Mouse (Mus musculus) embryonic facial prominence, embryonic 10.5 days (tissue): ENCODE data around the gene Rgr. TPM values are rescaled to one million over a fixed set of nuclear protein-coding genes. Genes with fewer than 3 reads are reported as not detected.
A peak's percentile ranks its signal among the peaks of the same experiment; 100 is the strongest.
"Not testable (repeated sequence)": the region's sequence is repeated elsewhere in the genome, so short reads cannot be mapped to it uniquely, and the experiment has no call there.

Experiments used
- DNase-seq: peaks from one replicate; pipeline ENCODE4 v3.0.0-alpha.2; 2017; ENCODE audit warnings: low spot score
- H3K27ac ChIP-seq: fragments of 300-500 bp; sonication (generic); replicated peaks from 2 replicates; pipeline ENCODE4 v1.5.1; 2016; ENCODE audit warnings: mild to moderate bottlenecking
- H3K27me3 ChIP-seq: fragments of 300-500 bp; sonication (generic); replicated peaks from 2 replicates; pipeline ENCODE4 v1.6.1; 2016; ENCODE audit warnings: low read depth, mild to moderate bottlenecking; ENCODE audit not compliant: poor library complexity, severe bottlenecking
- H3K36me3 ChIP-seq: fragments of 300-500 bp; sonication (generic); replicated peaks from 2 replicates; pipeline ENCODE4 v1.6.1; 2016; ENCODE audit warnings: mild to moderate bottlenecking, moderate library complexity
- H3K4me1 ChIP-seq: fragments of 300-500 bp; sonication (generic); 2 replicates; pipeline ENCODE4 v1.6.1; 2016
- H3K4me3 ChIP-seq: fragments of 300-500 bp; sonication (generic); 2 replicates; pipeline ENCODE4 v1.5.1; 2016; ENCODE audit warnings: mild to moderate bottlenecking, moderate library complexity
- H3K9me3 ChIP-seq: fragments of 300-500 bp; sonication (generic); 2 replicates; pipeline ENCODE4 v1.6.1; 2016; ENCODE audit warnings: mild to moderate bottlenecking
- WGBS: fragments of 180-500 bp; shearing (Covaris S2); methylation state at CpG from one replicate; pipeline ENCODE4 v1.1.7; 2016; 5-methylcytosine and 5-hydroxymethylcytosine counted together
- polyA plus RNA-seq: library from polyadenylated mRNA; unstranded; fragments of >200 nt; fragmentation: Nextera tagmentation; extraction: Ambion mirVana; gene quantifications from 2 replicates; pipeline ENCODE4 v1.2.1, GENCODE M21; 2016

Gene Rgr
- polyA plus RNA-seq, 1 experiment from 2014 or later: not detected

- no peaks in the 10 kb centered on the region for H3K27me3 ChIP-seq
- DNase-seq: no peak
- no peak overlapping the region for H3K4me3 ChIP-seq
- H3K4me1 ChIP-seq: no peaks in the 10 kb centered on the region
- no peaks in the 10 kb centered on the region for H3K36me3 ChIP-seq
- no peak overlapping the region for H3K27ac ChIP-seq
- no peaks in the 10 kb centered on the region for H3K9me3 ChIP-seq
- 92% methylated on average over 3 of the region's 3 CpGs for WGBS
These were observed 20.2 kb downstream of the Rgr start for GRCm38 (mm10) chr14:37028555-37028954.

GRCm38 (mm10) chr14:37027951-37028350 lies 20.8 kb downstream of the Rgr start:
- H3K27me3 ChIP-seq: no peaks in the 10 kb centered on the region
- no peak for DNase-seq
- H3K4me1 ChIP-seq: no peaks in the 10 kb centered on the region
- no peaks in the 10 kb centered on the region for H3K36me3 ChIP-seq
- no peak overlapping the region for H3K4me3 ChIP-seq
- no peaks in the 10 kb centered on the region for H3K9me3 ChIP-seq
- no peak overlapping the region for H3K27ac ChIP-seq
- 93% methylated on average over 3 of the region's 3 CpGs for WGBS

DNA sequence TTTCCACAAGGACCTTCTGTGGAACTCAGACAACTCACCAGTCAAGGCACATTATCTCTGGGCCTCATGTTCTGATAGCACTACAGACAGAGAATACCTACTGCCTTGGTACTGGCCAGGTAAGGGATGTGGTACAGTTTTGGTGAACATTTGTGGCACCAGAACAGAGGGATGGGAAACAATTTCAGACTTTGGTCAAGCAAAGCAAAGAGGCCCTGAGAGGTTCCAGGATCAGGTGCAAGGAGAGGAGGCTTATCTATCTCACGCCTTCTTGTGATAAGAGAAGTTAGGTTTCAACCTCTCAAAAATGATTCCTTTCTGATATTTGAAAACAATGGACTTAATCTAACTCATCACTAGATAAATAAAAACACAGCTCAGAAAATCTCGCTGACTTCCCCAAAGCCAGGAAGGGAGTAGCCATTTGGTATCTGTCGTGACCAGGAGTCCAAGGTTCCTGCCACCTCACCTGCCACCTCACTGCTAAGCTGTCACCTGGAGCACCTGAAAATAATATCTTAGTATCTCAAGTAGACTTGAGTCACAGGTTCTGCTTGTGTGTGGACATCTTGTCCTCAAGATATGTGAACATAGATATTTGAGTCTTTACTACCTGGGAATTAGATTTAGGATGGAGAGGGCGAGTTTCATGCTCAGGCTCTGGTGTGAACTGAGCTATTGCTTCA lies 21.4 kb downstream of the Rgr start:
- H3K27me3 ChIP-seq: no peaks in the 10 kb centered on the region
- no peaks in the 10 kb centered on the region for H3K9me3 ChIP-seq
- no peaks in the 10 kb centered on the region for H3K4me1 ChIP-seq
- no peak for DNase-seq
- WGBS: 81% methylated on average over 4 of the region's 4 CpGs
- H3K36me3 ChIP-seq: no peaks in the 10 kb centered on the region
- H3K4me3 ChIP-seq: no peak overlapping the region
- no peak overlapping the region for H3K27ac ChIP-seq

GRCm38 (mm10) chr14:37015894-37016293 lies 32.9 kb downstream of the Rgr start:
- DNase-seq: peak; percentile 47
- 40% methylated on average over 5 of the region's 5 CpGs for WGBS
- H3K27ac ChIP-seq: no peak overlapping the region

GRCm38 (mm10) chr14:37013644-37014043 lies 35.1 kb downstream of the Rgr start:
- no peaks in the 10 kb centered on the region for H3K27me3 ChIP-seq
- H3K9me3 ChIP-seq: no peaks in the 10 kb centered on the region
- no peak overlapping the region for H3K4me3 ChIP-seq
- WGBS: 55% methylated on average over 3 of the region's 3 CpGs
- no peaks in the 10 kb centered on the region for H3K4me1 ChIP-seq
- no peak overlapping the region for H3K27ac ChIP-seq
- DNase-seq: no peak
- H3K36me3 ChIP-seq: no peaks in the 10 kb centered on the region

More at GRCm38 (mm10) chr14:37015894-37016293, 32.9 kb downstream of the Rgr start:
- Histone ChIP-seq H3K9me3 (no peaks in the 10 kb centered on the region), H3K4me1 (no peaks in the 10 kb centered on the region), H3K27me3 (no peaks in the 10 kb centered on the region), H3K4me3 (no peak overlapping the region), H3K36me3 (no peaks in the 10 kb centered on the region)

GRCm38 (mm10) chr14:37009686-37010085 lies 39.1 kb downstream of the Rgr start:
- no peak for DNase-seq
- 0 out of 2 replicates have a peak, but pooled peaks cover 3% of the 10 kb centered on the region for H3K4me1 ChIP-seq
- H3K36me3 ChIP-seq: no peaks in the 10 kb centered on the region
- H3K4me3 ChIP-seq: no peak overlapping the region
- WGBS: 84% methylated on average over 2 of the region's 2 CpGs
- H3K27ac ChIP-seq: no peak overlapping the region
- no peaks in the 10 kb centered on the region for H3K27me3 ChIP-seq
- H3K9me3 ChIP-seq: no peaks in the 10 kb centered on the region

DNA sequence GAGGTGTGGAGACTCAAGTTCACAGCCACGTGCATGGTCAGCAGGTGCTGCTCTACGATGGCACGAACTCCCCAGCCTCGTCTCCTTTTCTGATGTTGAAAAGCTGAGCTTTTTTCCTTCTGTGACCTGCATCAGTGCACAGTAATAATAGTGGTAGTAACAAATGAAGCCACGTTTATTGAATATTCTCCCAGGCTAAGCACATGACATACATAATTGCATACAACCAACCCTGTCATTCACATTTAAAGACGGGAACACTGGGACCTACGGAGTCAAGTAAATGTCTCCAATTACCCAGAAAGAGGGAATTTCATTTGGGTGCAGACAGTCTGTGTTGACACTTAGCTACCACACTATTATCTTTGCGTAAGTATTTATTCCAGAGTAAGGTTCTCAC lies 42.3 kb downstream of the Rgr start:
- Histone ChIP-seq H3K4me1 (0 out of 2 replicates have a peak, but pooled peaks cover 3% of the 10 kb centered on the region), H3K9me3 (no peaks in the 10 kb centered on the region)
- WGBS: 77% methylated on average over 8 of the region's 8 CpGs

GRCm38 (mm10) chr14:37005865-37006264 lies 42.9 kb downstream of the Rgr start:
- H3K27me3 ChIP-seq: no peaks in the 10 kb centered on the region
- H3K4me3 ChIP-seq: no peak overlapping the region
- DNase-seq: no peak
- no peaks in the 10 kb centered on the region for H3K36me3 ChIP-seq
- 33% methylated on average over 3 of the region's 3 CpGs for WGBS
- H3K4me1 ChIP-seq: 0 out of 2 replicates have a peak, but pooled peaks cover 3% of the 10 kb centered on the region
- no peaks in the 10 kb centered on the region for H3K9me3 ChIP-seq
- H3K27ac ChIP-seq: no peak overlapping the region

More for the DNA sequence above, 42.3 kb downstream of the Rgr start:
- no peak overlapping the region for H3K27ac ChIP-seq
- H3K27me3 ChIP-seq: no peaks in the 10 kb centered on the region
- no peak overlapping the region for H3K4me3 ChIP-seq
- no peak for DNase-seq
- H3K36me3 ChIP-seq: no peaks in the 10 kb centered on the region

DNA sequence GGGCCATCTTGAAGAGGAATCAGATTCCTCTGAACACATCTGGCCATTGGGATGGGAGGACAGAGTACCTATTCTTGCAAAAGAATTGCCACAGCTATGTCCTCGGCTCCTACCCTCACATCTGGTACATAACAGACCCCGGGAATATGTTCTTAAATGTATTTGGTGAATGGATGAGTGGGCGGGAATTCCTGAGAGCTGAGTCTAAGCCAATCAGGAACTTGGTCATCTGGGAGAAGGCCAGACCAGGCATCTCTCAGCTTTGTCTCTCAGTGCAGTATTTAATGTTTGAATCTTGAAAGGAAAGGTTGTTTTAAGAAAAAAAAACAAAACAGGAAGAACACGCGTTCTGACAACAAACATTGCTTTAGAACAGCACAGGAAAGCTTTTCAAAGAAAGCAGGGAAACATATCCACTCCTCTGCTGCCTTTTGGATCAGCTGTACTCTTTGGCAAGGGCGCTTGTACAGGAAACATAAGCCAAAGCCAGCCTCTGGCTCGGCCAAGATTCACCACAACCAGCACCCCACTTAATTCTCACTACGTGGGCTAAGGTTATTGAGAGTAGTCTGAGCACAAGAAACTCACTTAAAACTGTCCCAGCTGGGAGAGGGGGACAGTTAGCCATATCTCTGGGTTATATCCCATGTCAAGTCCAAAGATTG lies 45.2 kb downstream of the Rgr start:
- H3K27me3 ChIP-seq: no peaks in the 10 kb centered on the region
- no peaks in the 10 kb centered on the region for H3K9me3 ChIP-seq
- no peak for DNase-seq
- H3K27ac ChIP-seq: no peak overlapping the region
- H3K36me3 ChIP-seq: no peaks in the 10 kb centered on the region
- 81% methylated on average over 8 of the region's 8 CpGs for WGBS
- H3K4me3 ChIP-seq: no peak overlapping the region
- H3K4me1 ChIP-seq: 0 out of 2 replicates have a peak, but pooled peaks cover 3% of the 10 kb centered on the region

DNA sequence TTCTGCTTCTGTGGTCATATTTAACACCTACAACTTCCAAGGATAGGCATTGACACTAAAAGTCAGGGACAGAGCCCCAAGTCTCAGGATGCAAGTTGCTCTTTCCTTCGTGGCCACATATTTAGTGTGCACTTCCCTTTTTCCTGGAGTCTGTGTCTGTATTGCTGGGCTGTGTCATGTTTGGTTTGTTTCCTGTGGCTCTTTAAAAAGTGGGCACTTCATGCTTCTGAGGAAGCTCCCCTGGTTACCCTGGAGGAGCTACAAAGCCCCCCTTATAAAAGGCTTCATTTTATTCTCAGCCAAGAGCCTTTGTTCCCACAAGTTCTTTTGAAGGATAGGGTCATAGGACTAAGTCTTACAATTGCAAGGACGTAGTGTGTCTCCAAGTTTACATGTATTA lies 45.9 kb downstream of the Rgr start:
- Histone ChIP-seq H3K27me3 (no peaks in the 10 kb centered on the region), H3K27ac (no peak overlapping the region), H3K9me3 (no peaks in the 10 kb centered on the region), H3K4me3 (no peak overlapping the region), H3K36me3 (no peaks in the 10 kb centered on the region), H3K4me1 (0 out of 2 replicates have a peak, but pooled peaks cover 3% of the 10 kb centered on the region)
- DNase-seq: no peak
- WGBS: 63% methylated on average over 2 of the region's 2 CpGs

DNA sequence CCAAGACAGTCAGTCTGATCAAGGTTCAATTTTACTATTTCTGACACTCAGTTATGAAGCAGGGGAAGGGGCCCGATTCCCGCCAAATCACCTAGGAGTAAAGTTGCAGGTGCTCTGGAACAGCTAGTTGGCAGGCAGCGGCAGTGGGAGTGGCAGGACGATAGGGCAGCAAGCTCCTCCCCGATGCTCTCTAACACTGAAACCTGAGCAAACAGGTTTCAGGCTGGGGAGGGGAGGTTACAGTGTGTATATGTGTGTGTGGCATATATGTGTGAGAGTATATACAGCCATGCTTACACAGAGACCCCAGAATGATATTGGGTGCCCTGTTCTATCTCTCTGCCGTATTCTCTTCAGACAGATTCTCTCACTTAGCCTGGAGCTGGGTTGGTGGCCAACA lies 48.0 kb downstream of the Rgr start:
- 80% methylated on average over 6 of the region's 6 CpGs for WGBS
- not testable (repeated sequence) for H3K9me3 ChIP-seq

GRCm38 (mm10) chr14:36989784-36990183 lies 59.0 kb downstream of the Rgr start:
- no peak overlapping the region for H3K27ac ChIP-seq
- H3K4me3 ChIP-seq: no peak overlapping the region
- no peaks in the 10 kb centered on the region for H3K4me1 ChIP-seq
- no peaks in the 10 kb centered on the region for H3K9me3 ChIP-seq
- DNase-seq: no peak
- H3K36me3 ChIP-seq: no peaks in the 10 kb centered on the region
- H3K27me3 ChIP-seq: no peaks in the 10 kb centered on the region

More for the DNA sequence above, 48.0 kb downstream of the Rgr start:
- not testable (repeated sequence) for H3K4me3 ChIP-seq, H3K27me3 ChIP-seq, DNase-seq, H3K4me1 ChIP-seq, H3K27ac ChIP-seq, H3K36me3 ChIP-seq

DNA sequence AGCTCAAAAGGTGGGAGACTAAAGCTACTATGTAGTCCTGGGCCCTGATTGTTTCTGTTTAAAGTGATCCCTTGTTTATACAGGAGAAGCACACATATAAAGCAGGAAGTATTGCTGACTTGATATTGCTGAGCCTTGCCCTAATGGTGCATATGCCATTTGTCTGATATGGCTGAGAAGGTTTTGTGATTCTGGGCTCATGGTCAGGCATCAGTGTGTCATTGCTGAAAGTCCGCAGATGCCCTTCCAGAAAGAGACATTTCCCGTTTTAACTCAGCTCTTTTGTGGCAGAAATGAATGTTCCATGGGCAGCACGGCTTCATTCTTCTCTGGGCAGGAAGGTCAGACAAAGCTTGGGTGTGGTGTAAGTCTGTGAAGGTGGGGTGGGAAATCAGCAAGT lies 63.1 kb downstream of the Rgr start:
- Histone ChIP-seq H3K4me1 (no peaks in the 10 kb centered on the region), H3K36me3 (no peaks in the 10 kb centered on the region), H3K4me3 (no peak overlapping the region), H3K9me3 (no peaks in the 10 kb centered on the region), H3K27ac (no peak overlapping the region), H3K27me3 (no peaks in the 10 kb centered on the region)
- no peak for DNase-seq
- WGBS: 82% methylated on average over 3 of the region's 3 CpGs
